Mouse (Mus musculus): ENCODE measurements around the gene Tanc1. TPM values are rescaled to one million over a fixed set of nuclear protein-coding genes. Genes with fewer than 3 reads are reported as not detected.

The Tanc1 gene
- polyA plus RNA-seq, 1 experiment from 2014 or later: 45.2 TPM

DNA sequence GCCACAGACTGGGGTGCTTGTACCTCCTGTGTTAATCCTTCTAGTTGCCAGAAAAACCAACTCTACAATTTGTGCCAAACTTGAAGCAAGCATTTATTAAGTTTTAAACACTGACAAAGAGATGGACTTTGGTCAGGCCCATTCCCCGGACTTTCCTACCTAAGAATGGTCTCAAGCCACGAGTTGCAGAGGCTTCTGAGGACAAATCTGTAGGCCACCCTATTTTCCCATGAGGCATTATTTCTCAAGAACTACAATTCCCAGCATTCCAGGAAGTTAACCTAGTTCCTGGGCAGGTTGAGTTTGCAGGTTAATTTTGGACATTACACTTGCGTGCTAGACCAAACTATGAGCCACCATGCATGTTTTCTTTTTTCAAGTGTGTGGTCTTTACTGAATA, 85.3 kb downstream of the Tanc1 start:
- H3K9me3 ChIP-seq: no peaks in the 10 kb centered on the region
- H3K4me3 ChIP-seq: no peak overlapping the region
- no peak overlapping the region for H3K9ac ChIP-seq
- no peaks in the 10 kb centered on the region for H3K27me3 ChIP-seq
- H3K4me2 ChIP-seq (replicated peaks): no peak overlapping the region
- 69% methylated on average over 3 of the region's 3 CpGs for WGBS
- H3K27ac ChIP-seq: peak overlapping the region; percentile 63; the same call in 1 of the 2 replicates
- ATAC-seq (ENCODE audit: low FRiP score, low read depth): no peak
- H3K36me3 ChIP-seq: no peaks in the 10 kb centered on the region; the same call in 1 of the 2 replicates
- peaks cover 48% of the 10 kb centered on the region for H3K4me1 ChIP-seq

DNA sequence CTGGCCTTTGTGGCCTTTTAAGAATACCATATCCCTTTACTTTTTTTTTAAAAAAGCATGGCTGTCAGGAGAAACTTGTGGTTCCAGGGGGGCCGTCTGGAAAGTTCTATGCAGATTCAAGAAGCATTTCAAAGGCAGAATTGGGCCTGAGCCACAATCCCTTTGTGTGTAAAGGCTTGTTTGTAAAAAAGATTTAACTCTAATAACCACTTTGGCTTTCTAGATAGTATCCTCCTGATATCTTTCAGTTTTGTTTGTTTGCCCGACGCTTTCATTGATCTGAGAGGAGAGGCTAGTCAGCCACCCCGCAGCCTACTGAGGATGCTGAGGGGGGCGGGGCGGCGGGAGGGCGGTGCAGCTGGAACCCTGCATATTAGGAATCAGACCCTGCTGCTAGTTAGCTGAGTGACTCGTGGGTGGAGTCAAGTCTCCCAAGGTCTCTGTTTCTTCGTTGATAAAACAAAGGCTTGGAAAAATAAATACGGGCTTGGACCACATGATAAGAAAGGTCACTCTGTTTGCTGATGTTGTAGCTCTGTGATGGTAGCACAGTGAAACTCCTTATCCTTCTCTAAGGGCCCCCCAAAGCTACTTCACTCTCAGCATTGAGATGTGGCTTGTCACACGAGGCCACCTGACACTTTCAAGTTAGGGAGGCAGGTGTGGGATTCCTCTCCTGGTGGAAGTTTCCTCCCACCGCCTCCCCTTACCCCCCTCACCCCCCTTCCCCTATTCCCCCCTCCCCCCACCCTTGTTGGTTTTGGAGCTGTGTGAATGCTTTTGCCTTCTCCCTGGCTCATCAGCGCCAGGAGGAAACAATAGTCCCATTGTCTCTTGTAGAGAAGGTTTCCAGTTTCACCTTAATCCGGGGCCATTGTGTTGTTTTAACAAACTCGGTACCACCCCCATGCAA, 86.1 kb downstream of the Tanc1 start:
- Histone ChIP-seq H3K9ac (no peak overlapping the region), H3K36me3 (no peaks in the 10 kb centered on the region; the same call in 1 of the 2 replicates), H3K9me3 (no peaks in the 10 kb centered on the region), H3K27me3 (no peaks in the 10 kb centered on the region), H3K4me1 (peaks cover 48% of the 10 kb centered on the region), H3K4me3 (0 out of 2 replicates have a peak overlapping the region, but pooled peaks have one; percentile 0), H3K27ac (peak overlapping the region; percentile 63; the same call in 1 of the 2 replicates), H3K4me2 (replicated peaks) (peak overlapping the region; percentile 50)
- 3% methylated on average over 16 of the region's 16 CpGs for WGBS
- ATAC-seq (ENCODE audit: low FRiP score, low read depth): peak; percentile 68; the same call in 1 of the 2 replicates

DNA sequence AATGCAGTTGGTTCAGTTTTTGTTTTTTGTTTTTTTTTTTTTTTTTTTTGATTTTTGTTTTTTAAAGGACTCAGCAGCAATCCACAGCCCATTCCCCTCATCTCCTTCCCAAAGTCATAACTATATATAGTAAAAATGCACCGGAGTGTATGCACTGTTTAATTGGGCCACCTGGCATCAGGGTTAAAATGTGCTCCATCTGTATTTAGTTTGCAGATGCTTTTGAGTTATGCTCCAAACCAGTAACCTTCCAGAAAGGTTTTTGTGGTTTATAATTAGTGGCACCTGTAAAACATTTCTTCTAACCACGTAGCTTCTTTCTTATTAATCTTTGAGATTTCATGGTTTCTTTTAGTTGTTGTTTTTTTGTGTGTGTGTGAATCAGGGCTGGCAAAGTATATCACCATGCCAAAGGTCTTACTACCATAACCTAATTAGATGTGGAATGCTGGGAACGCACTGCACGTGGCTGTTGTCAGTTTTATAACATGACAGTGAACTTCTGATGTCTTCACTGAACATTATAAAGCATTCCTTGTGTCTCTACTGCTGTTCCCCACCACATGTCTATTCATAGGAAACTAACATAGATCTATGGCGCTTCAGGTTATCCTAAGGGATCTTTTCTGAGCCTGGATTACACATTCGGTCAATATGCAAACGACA, 86.9 kb downstream of the Tanc1 start:
- peaks cover 48% of the 10 kb centered on the region for H3K4me1 ChIP-seq
- no peak overlapping the region for H3K9ac ChIP-seq
- no peaks in the 10 kb centered on the region for H3K27me3 ChIP-seq
- H3K4me3 ChIP-seq: no peak overlapping the region
- H3K36me3 ChIP-seq: no peaks in the 10 kb centered on the region; the same call in 1 of the 2 replicates
- ATAC-seq (ENCODE audit: low FRiP score, low read depth): 0 out of 2 replicates have a peak, but pooled peaks have one; percentile 16
- peak overlapping the region; percentile 63; the same call in 1 of the 2 replicates for H3K27ac ChIP-seq
- no peaks in the 10 kb centered on the region for H3K9me3 ChIP-seq
- 27% methylated on average over 7 of the region's 7 CpGs for WGBS
- H3K4me2 ChIP-seq (replicated peaks): peak overlapping the region; percentile 50; the same call in 1 of the 2 replicates

DNA sequence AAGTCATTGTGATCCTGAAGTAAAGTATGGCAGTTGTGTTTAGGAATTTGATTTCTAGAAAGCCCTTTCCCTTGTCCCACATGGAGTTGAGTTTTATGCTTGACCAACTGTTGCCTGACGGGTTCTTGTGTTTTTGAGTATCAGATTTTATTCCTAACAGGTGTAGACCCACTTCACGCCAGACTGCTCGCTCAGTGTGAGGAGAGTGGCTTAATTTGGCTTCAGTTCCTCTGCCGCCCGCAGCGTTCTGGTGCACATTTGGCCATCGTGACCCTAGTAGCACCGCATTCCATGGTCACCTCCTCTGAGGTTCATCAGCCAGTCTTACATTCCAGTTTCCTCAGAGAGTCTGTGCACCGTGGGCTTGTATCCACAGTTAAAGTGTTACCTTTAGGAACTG, 88.1 kb downstream of the Tanc1 start:
- Histone ChIP-seq H3K36me3 (no peaks in the 10 kb centered on the region; the same call in 1 of the 2 replicates), H3K4me2 (replicated peaks) (0 out of 2 replicates have a peak overlapping the region, but pooled peaks have one; percentile 30), H3K27me3 (no peaks in the 10 kb centered on the region), H3K9me3 (no peaks in the 10 kb centered on the region), H3K9ac (no peak overlapping the region), H3K27ac (peak overlapping the region; percentile 58; the same call in 1 of the 2 replicates), H3K4me1 (peaks cover 51% of the 10 kb centered on the region), H3K4me3 (no peak overlapping the region)
- 27% methylated on average over 9 of the region's 9 CpGs for WGBS
- ATAC-seq (ENCODE audit: low FRiP score, low read depth): peak; percentile 79

GRCm38 (mm10) chr2:59705221-59705620, 93.4 kb downstream of the Tanc1 start:
- no peak overlapping the region for H3K4me2 ChIP-seq (replicated peaks)
- no peak for ATAC-seq (ENCODE audit: low FRiP score, low read depth)
- H3K4me1 ChIP-seq: peaks cover 33% of the 10 kb centered on the region
- H3K36me3 ChIP-seq: peaks cover 6% of the 10 kb centered on the region
- H3K27me3 ChIP-seq: no peaks in the 10 kb centered on the region
- H3K27ac ChIP-seq: no peak overlapping the region
- H3K9ac ChIP-seq: no peak overlapping the region
- 46% methylated on average over 12 of the region's 12 CpGs for WGBS
- no peak overlapping the region for H3K4me3 ChIP-seq
- no peaks in the 10 kb centered on the region for H3K9me3 ChIP-seq

DNA sequence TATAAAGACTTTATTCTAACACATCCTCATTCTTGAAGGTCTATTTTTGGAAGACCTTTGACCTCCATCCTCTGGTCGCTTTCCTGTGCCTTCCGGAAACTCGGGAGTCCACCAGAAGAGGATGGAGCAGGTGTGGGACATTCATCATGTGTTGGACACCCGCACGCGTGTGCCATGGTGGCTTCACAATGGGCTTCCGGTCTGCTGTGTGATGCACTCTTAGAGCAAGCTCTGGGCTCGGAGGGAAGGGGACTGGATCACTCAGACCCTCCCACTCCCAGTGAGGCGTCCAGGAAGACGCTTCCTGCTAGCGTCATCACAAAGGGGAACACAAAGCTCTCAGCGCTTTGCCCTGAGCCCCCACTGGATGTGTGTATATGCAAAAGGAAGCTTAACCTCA, 95.0 kb downstream of the Tanc1 start:
- peaks cover 6% of the 10 kb centered on the region for H3K36me3 ChIP-seq
- H3K4me1 ChIP-seq: peaks cover 27% of the 10 kb centered on the region
- no peak overlapping the region for H3K4me3 ChIP-seq
- H3K9me3 ChIP-seq: no peaks in the 10 kb centered on the region
- 0 out of 2 replicates have a peak, but pooled peaks have one; percentile 40 for ATAC-seq (ENCODE audit: low FRiP score, low read depth)
- H3K27ac ChIP-seq: no peak overlapping the region
- 80% methylated on average over 12 of the region's 12 CpGs for WGBS
- H3K4me2 ChIP-seq (replicated peaks): no peak overlapping the region
- no peak overlapping the region for H3K9ac ChIP-seq
- no peaks in the 10 kb centered on the region for H3K27me3 ChIP-seq

DNA sequence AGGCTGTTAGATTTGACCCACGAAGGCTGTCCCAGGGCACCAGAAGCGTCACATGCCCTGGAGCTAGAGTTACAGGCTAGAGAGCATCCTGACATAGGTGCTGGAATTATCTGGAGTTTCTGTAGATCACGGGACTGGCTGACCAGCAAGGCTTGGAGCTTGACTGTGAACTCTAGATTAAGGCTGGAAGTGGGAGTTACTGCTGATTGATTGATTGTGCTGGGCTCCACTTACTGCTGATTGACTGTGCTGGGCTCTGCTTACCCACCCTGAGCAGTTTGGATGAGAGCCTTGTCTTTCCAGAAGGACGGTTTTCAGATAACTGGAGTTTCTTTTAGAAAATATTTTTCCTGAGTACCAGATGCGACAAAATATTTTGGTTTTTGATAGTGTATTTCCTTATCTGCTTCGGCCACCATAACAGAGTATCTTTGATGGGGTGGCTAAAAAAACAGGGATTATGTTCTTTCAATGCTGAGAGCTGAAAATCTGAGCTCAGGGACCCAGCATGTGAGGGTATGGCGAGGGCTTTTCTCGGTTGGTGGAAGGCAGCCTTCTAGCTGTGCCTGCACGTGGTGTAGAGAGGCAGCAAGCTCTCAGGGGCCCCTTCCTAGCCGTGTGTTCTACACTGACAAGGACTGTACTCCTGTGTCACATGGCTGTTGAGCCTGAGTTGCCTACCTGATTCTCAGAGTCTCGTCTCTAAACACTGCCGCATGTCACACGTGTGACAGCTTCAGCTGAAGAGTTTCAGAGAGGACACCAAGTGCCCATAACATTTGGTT, 96.3 kb downstream of the Tanc1 start:
- Histone ChIP-seq H3K27ac (no peak overlapping the region; the same call in 1 of the 2 replicates), H3K27me3 (no peaks in the 10 kb centered on the region), H3K9ac (no peak overlapping the region), H3K36me3 (peaks cover 6% of the 10 kb centered on the region), H3K4me1 (peaks cover 40% of the 10 kb centered on the region), H3K4me2 (replicated peaks) (no peak overlapping the region), H3K9me3 (no peaks in the 10 kb centered on the region), H3K4me3 (no peak overlapping the region)
- no peak for ATAC-seq (ENCODE audit: low FRiP score, low read depth)
- 69% methylated on average over 13 of the region's 13 CpGs for WGBS

DNA sequence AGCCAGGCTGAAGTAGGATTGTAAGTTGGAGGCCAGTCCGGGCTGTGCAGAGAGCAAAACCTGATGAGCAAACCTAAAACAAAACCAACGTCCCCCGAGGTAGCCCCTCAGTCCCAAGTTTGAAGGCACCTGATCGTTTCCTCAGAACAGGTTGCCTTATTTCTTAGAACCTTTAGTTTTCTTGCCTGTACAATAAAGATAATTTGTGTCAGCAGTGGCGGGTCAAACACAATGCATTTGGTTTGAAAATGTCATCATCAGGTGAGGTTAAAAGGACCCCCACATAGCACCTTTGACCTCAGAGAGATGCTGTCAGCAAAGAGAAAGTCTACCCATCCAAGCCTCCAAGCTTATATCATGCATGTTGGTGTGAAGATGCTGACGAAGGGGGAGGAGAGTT, 98.9 kb downstream of the Tanc1 start:
- Histone ChIP-seq H3K27ac (no peak overlapping the region), H3K9ac (no peak overlapping the region), H3K36me3 (peaks cover 6% of the 10 kb centered on the region), H3K9me3 (no peaks in the 10 kb centered on the region), H3K4me2 (replicated peaks) (no peak overlapping the region), H3K27me3 (no peaks in the 10 kb centered on the region), H3K4me3 (no peak overlapping the region), H3K4me1 (peaks cover 40% of the 10 kb centered on the region)
- no peak for ATAC-seq (ENCODE audit: low FRiP score, low read depth)
- 86% methylated on average over 6 of the region's 6 CpGs for WGBS

DNA sequence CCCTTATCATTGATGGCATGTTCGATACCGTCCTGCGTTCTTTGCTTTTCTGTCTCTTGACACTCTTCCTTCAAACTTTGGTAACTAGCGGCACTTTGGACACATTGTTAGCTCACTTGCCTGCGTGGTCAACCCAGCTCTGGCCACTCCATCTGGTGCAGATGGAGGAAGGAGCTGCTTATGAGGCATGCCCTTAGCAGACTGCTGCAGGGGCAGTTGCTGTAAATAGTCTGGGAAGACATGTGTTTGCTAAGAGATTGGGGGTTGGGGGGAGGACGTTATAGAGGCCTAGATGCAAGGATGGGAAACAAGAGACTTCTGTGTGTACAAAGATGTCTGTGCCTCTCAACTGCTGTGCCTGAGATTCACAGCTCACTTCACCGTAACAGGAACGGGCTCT, 100.2 kb downstream of the Tanc1 start:
- peaks cover 46% of the 10 kb centered on the region for H3K4me1 ChIP-seq
- 72% methylated on average over 8 of the region's 8 CpGs for WGBS

GRCm38 (mm10) chr2:59712484-59712883, 100.6 kb downstream of the Tanc1 start:
- Histone ChIP-seq H3K4me1 (peaks cover 51% of the 10 kb centered on the region), H3K27ac (no peak overlapping the region), H3K36me3 (no peaks in the 10 kb centered on the region), H3K27me3 (no peaks in the 10 kb centered on the region), H3K9ac (no peak overlapping the region), H3K4me2 (replicated peaks) (no peak overlapping the region), H3K4me3 (no peak overlapping the region), H3K9me3 (no peaks in the 10 kb centered on the region)
- no peak for ATAC-seq (ENCODE audit: low FRiP score, low read depth)
- 81% methylated on average over 9 of the region's 9 CpGs for WGBS

More for the DNA sequence above, 100.2 kb downstream of the Tanc1 start:
- H3K9me3 ChIP-seq: no peaks in the 10 kb centered on the region
- H3K4me3 ChIP-seq: no peak overlapping the region
- H3K36me3 ChIP-seq: no peaks in the 10 kb centered on the region
- H3K27ac ChIP-seq: no peak overlapping the region
- no peak overlapping the region for H3K9ac ChIP-seq
- no peak for ATAC-seq (ENCODE audit: low FRiP score, low read depth)
- H3K27me3 ChIP-seq: no peaks in the 10 kb centered on the region
- H3K4me2 ChIP-seq (replicated peaks): no peak overlapping the region

GRCm38 (mm10) chr2:59713626-59714556, 102.0 kb downstream of the Tanc1 start:
- WGBS: 85% methylated on average over 9 of the region's 9 CpGs
- Histone ChIP-seq H3K9ac (no peak overlapping the region), H3K27me3 (no peaks in the 10 kb centered on the region), H3K27ac (no peak overlapping the region), H3K36me3 (no peaks in the 10 kb centered on the region), H3K9me3 (no peaks in the 10 kb centered on the region), H3K4me3 (no peak overlapping the region), H3K4me1 (peaks cover 56% of the 10 kb centered on the region), H3K4me2 (replicated peaks) (no peak overlapping the region)
- no peak for ATAC-seq (ENCODE audit: low FRiP score, low read depth)

Data from limb, embryonic 13.5 days (tissue).